8 mouse cellular contexts compared by ENCODE assay signal in genomic region chr14:54492345-54493131, GRCm38 (mm10). TPM values are rescaled to one million over a fixed set of nuclear protein-coding genes. Genes with fewer than 3 reads are reported as not detected.
DNase-seq lines count a peak whose midpoint lies in the region; ATAC-seq and TF ChIP-seq lines count a peak whose summit lies in the region.

No protein-coding gene starts in this region.

- no peaks in the 10 kb centered on the region for H3K9me3 ChIP-seq in lung, embryonic 15.5 days
- H3K9me3 ChIP-seq in forebrain, embryonic 16.5 days (ENCODE audit: control insufficient read depth, low read length), result no peaks in the 10 kb centered on the region

- no peak overlapping the region for H3K4me2 ChIP-seq in lung, embryonic 15.5 days
- H3K4me2 ChIP-seq in forebrain, embryonic 16.5 days (ENCODE audit: low read length), result no peak overlapping the region
- peak overlapping the region; percentile 29 for H3K4me2 ChIP-seq in myocyte (ENCODE audit: low read depth)

- H3K9ac ChIP-seq in lung, embryonic 15.5 days, result no peak overlapping the region
- no peak overlapping the region for H3K9ac ChIP-seq in forebrain, embryonic 16.5 days (replicated peaks; ENCODE audit: low read depth, low read length)

- no peaks in the 10 kb centered on the region for H3K79me2 ChIP-seq in myocyte (ENCODE audit: control insufficient read depth, insufficient read depth)

- no peak overlapping the region for H3K4me3 ChIP-seq in lung, embryonic 15.5 days
- no peak overlapping the region for H3K4me3 ChIP-seq in lung, adult 2 months (replicated peaks; ENCODE audit: extremely low read depth, low read depth, low read length)
- no peak overlapping the region for H3K4me3 ChIP-seq in forebrain, embryonic 16.5 days (replicated peaks; ENCODE audit: low read length)
- no peak overlapping the region for H3K4me3 ChIP-seq in myocyte

- no peaks in the 10 kb centered on the region for H3K4me1 ChIP-seq in lung, embryonic 15.5 days
- H3K4me1 ChIP-seq in lung, adult 2 months (ENCODE audit: control insufficient read depth, insufficient read depth, low read length), result no peaks in the 10 kb centered on the region
- no peaks in the 10 kb centered on the region for H3K4me1 ChIP-seq in forebrain, embryonic 16.5 days (replicated peaks; ENCODE audit: control insufficient read depth, insufficient read depth, low read length)

- TF ChIP-seq POLR2A in lung, adult 2 months (IDR thresholded peaks at IDR 0.05; ENCODE audit: borderline replicate concordance, extremely low read depth, low read depth, low read length), result no peak
- no peak for TF ChIP-seq POLR2A in myocyte (IDR thresholded peaks at IDR 0.05; ENCODE audit: insufficient read length, low read depth)

- no peak overlapping the region for H3ac ChIP-seq in myocyte (ENCODE audit: control insufficient read depth, insufficient read length)

- WGBS in lung, embryonic 15.5 days, result 63% methylated on average over 18 of the region's 18 CpGs
- 64% methylated on average over 18 of the region's 18 CpGs for WGBS in lung, adult 2 months
- 66% methylated on average over 18 of the region's 18 CpGs for WGBS in forebrain, embryonic 16.5 days

- no peak overlapping the region for H3K27ac ChIP-seq in lung, embryonic 15.5 days
- no peak overlapping the region for H3K27ac ChIP-seq in forebrain, embryonic 16.5 days (ENCODE audit: low read length)

- DNase-seq in adrenal gland, adult (ENCODE audit: inconsistent age in 2 of 2, low spot score in 1 of 2), result peak; percentile 37 to 60
- no peak for DNase-seq in adrenal gland, postnatal 10 days
- no peak for DNase-seq in lung, adult 2 months
- no peak for DNase-seq in cerebellum, adult 8-10 months
- DNase-seq in cerebellum, adult 11-12 months, result no peak

- no peaks in the 10 kb centered on the region for H3K27me3 ChIP-seq in lung, embryonic 15.5 days
- no peaks in the 10 kb centered on the region for H3K27me3 ChIP-seq in forebrain, embryonic 16.5 days (replicated peaks; ENCODE audit: control insufficient read depth, insufficient read depth, low read length)
- H3K27me3 ChIP-seq in myocyte (ENCODE audit: control insufficient read depth, insufficient read depth, insufficient read length), result no peaks in the 10 kb centered on the region

- no peaks in the 10 kb centered on the region for H3K36me3 ChIP-seq in lung, embryonic 15.5 days
- no peaks in the 10 kb centered on the region for H3K36me3 ChIP-seq in forebrain, embryonic 16.5 days (ENCODE audit: control insufficient read depth, insufficient read depth)
- no peaks in the 10 kb centered on the region for H3K36me3 ChIP-seq in myocyte (ENCODE audit: control insufficient read depth, insufficient read depth)

- peak; percentile 69; the same call in 1 of the 2 replicates for ATAC-seq in lung, embryonic 15.5 days (ENCODE audit: borderline replicate concordance, extremely low read depth, low FRiP score, low TSS enrichment)
- ATAC-seq in forebrain, embryonic 16.5 days, result peak; percentile 75

- no peak for TF ChIP-seq CTCF in lung, adult 2 months (IDR thresholded peaks at IDR 0.05; ENCODE audit: insufficient read depth, low read length)

TF ChIP-seq in myocyte, 11 proteins besides CTCF, POLR2A, EP300 and RAD21:
- TF ChIP-seq E2F4 (IDR thresholded peaks at IDR 0.05; ENCODE audit: insufficient read depth) (no peak), USF1 (IDR thresholded peaks at IDR 0.05; ENCODE audit: low read depth) (no peak), MYOD1 (IDR thresholded peaks at IDR 0.05; ENCODE audit: control insufficient read depth in 1 of 3, insufficient read length in 2 of 3, low read depth in 2 of 3) (peak in 2 of 3 experiments; percentile 52 to 76), REST (IDR thresholded peaks at IDR 0.05; ENCODE audit: insufficient read depth, insufficient read length) (no peak), MAX (IDR thresholded peaks at IDR 0.05; ENCODE audit: low read depth) (no peak), SRF (IDR thresholded peaks at IDR 0.05; ENCODE audit: control insufficient read depth, insufficient read length, low read depth) (peak; percentile 80), MYOG (IDR thresholded peaks at IDR 0.05; ENCODE audit: control insufficient read depth in 1 of 3, insufficient read depth in 1 of 3, insufficient read length in 2 of 3, low read depth in 2 of 3) (peak in 1 of 3 experiments; percentile 13), TCF3 (IDR thresholded peaks at IDR 0.05; ENCODE audit: insufficient read length, low read depth) (no peak), CEBPB (IDR thresholded peaks at IDR 0.05; ENCODE audit: insufficient read depth, poor library complexity, severe bottlenecking) (no peak), POLR2AphosphoS2 (IDR thresholded peaks at IDR 0.05; ENCODE audit: insufficient read length, low read depth) (no peak), TCF12 (IDR thresholded peaks at IDR 0.05; ENCODE audit: insufficient read depth, poor library complexity, severe bottlenecking) (no peak)

RNA-seq across cellular contexts. Expression of gene Rem2, which starts 16.6 kb away (rescaled TPM):
- under 1 TPM; 0.39 to 0.87 TPM for total RNA-seq in adrenal gland, postnatal 10 days (2021)
- polyA plus RNA-seq in lung, embryonic 15.5 days (2015; fragmentation: Nextera tagmentation; extraction: Ambion mirVana), result 14.6 and 16.2 TPM in 2 replicates
- polyA plus RNA-seq in lung, adult 2 months (2012; rRNA removed), result 3.0 TPM in 2 replicates
- polyA plus RNA-seq in forebrain, embryonic 16.5 days (2015; fragmentation: Nextera tagmentation; extraction: Ambion mirVana), result 21.0 and 27.7 TPM in 2 replicates
- polyA plus RNA-seq in myocyte (2012; fragmentation: generic; extraction: Trizol), result 0.20 TPM

RNA-seq across cellular contexts. Expression of gene Prmt5, which starts 24.8 kb away (rescaled TPM):
- 10 to 100 TPM; 41.1 to 42.1 TPM for total RNA-seq in adrenal gland, postnatal 10 days (2021)
- 83.6 and 87.0 TPM in 2 replicates for polyA plus RNA-seq in lung, embryonic 15.5 days (2015; fragmentation: Nextera tagmentation; extraction: Ambion mirVana)
- 15.1 and 20.2 TPM in 2 replicates for polyA plus RNA-seq in lung, adult 2 months (2012; rRNA removed)
- polyA plus RNA-seq in forebrain, embryonic 16.5 days (2015; fragmentation: Nextera tagmentation; extraction: Ambion mirVana), result 105 and 108 TPM in 2 replicates
- 140 TPM for polyA plus RNA-seq in myocyte (2012; fragmentation: generic; extraction: Trizol)

RNA-seq across cellular contexts. Expression of gene Lrp10, which starts 28.6 kb away (rescaled TPM):
- 10 to 100 TPM; 71.9 to 89.4 TPM for total RNA-seq in adrenal gland, postnatal 10 days (2021)
- polyA plus RNA-seq in lung, embryonic 15.5 days (2015; fragmentation: Nextera tagmentation; extraction: Ambion mirVana), result 51.5 and 57.5 TPM in 2 replicates
- 184 and 199 TPM in 2 replicates for polyA plus RNA-seq in lung, adult 2 months (2012; rRNA removed)
- 30.8 and 34.3 TPM in 2 replicates for polyA plus RNA-seq in forebrain, embryonic 16.5 days (2015; fragmentation: Nextera tagmentation; extraction: Ambion mirVana)
- 81.8 TPM for polyA plus RNA-seq in myocyte (2012; fragmentation: generic; extraction: Trizol)

Comparison
In these comparisons a context has a peak if more than half of its experiments do, and no peak if none do; other contexts are left out.
1. DNase-seq: peak in adrenal gland, adult (2 of 2); none in adrenal gland, postnatal 10 days (single experiment), lung, adult 2 months (single experiment), cerebellum, adult 8-10 months (single experiment) and cerebellum, adult 11-12 months (single experiment).